Mouse (Mus musculus) mouse embryonic stem cell (cell line): ENCODE results near the gene Zfp787.

Source experiments
- in situ Hi-C, 2 experiments: fragments of 300-500 bp; cut with MboI; formaldehyde crosslinking; loops; 1 replicate in 1 of 2; 3 replicates in 1 of 2; pipeline ENCODE4 v1.14.3; 2019 to 2020; ENCODE audit warnings: low sequenced_read_pairs in 2 of 2, low pct_unique_long_range_greater_than_20kb in 1 of 2, mixed read lengths in 1 of 2; ENCODE audit not compliant: unreplicated experiment in 1 of 2

The Zfp787 gene

DNA sequence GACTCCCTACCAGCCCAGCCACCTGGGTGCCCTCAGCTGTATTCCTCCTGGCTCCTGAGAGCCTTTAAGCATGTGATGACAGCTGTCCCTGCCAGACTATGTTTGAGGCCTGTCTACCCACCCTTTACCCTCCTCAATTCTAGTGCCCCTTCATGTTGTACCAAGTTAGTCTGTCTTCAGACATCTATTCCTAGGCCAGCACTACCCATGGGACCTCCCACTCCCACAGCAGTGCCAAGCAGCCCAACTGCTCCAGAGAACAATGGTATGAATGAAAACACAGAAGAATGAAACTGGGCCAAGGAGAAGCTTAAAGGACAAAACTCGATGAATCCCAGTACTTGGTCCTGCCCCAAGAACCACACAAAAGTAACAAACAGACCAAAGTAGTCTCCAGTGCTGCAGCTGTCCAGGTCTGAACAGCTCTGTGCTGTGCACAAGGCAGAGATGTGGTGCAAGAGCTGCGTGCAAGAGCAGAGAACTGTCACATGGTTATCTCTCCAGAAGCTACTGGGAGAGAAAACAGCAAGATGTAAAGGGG, 11.7 kb downstream of the Zfp787 start:
- in situ Hi-C loops, result loop anchor here in 1 of 2 experiments (25.0 kb wide), 1 partner anchor 1032 kb away; the partner anchor contains the start of gene Rfpl4

DNA sequence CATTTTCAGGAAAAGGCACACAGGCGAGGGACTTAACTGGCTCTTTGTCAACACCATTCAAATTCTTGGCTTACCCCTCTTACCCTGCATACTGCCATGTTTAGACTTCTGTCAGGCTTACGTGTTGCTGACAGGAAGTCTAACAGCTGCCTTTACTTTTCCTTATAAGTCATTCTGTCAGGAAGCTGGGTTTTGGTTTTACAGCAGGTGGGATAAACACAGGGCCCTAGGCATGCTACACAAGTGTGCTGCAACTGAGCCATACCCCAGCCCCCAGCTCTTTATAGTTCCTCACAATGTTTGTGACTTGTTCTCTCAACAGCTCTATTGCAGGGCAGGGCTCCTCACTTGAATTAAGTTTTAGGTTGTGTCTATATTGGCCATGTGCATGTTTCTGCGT, 16.5 kb downstream of the Zfp787 start:
- in situ Hi-C loops, result loop anchor here in 1 of 2 experiments (25.0 kb wide), 1 partner anchor 1027 kb away; the partner anchor contains the start of gene Rfpl4

GRCm38 (mm10) chr7:6136497-6136896, 19.3 kb downstream of the Zfp787 start:
- in situ Hi-C loops, result loop anchor here in 1 of 2 experiments (25.0 kb wide), 1 partner anchor 1024 kb away; the partner anchor contains the start of gene Rfpl4

GRCm38 (mm10) chr7:6132646-6133045, 23.2 kb downstream of the Zfp787 start:
- in situ Hi-C loops, result loop anchor here in 1 of 2 experiments (25.0 kb wide), 1 partner anchor 1020 kb away; the partner anchor contains the start of gene Rfpl4

DNA sequence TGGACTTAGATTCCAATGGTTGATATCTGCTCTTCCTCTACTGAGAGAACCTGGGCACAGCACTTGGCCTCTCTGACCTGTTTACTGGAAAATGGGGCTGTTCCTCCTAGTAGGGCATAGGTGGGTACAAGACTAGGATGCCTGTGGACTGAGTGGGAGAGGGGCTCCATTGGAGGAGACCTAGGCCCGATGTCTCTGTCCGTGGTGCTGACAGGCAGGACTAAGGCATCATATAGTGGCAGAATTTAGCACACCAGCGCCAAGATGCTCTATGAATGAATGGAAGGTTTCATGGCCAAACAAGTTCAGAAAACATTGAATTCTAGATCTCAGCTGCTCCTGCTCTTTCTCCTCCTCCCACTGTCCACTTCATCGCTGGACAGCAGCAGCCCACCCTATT, 25.5 kb downstream of the Zfp787 start:
- in situ Hi-C loops, result loop anchor here in 1 of 2 experiments (25.0 kb wide), 1 partner anchor 1018 kb away; the partner anchor contains the start of gene Rfpl4

GRCm38 (mm10) chr7:6126690-6127448, 28.9 kb downstream of the Zfp787 start:
- in situ Hi-C loops, result loop anchor here (5.0 to 25.0 kb wide), 3 partner anchors 60 to 1015 kb away; partner anchors contain the start of gene Rfpl4 (in 1 of the 2)

DNA sequence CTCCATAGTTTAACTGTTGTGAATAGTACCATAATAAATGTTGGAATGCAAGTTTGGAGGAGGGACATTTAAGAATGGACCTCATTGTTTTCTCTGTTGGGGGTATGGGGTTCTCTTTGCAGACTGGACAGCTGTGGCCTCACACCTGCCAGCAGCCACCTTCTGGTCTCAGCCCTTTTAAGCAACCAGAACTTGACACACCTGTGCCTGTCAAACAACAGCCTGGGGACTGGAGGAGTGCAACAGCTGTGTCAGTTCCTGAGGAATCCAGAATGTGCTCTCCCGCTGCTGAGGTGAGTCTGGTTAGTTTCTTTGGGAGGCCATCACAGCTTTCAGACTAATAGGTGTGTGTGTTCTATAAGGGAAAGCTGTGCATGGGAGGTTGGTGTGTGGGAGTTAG, 34.7 kb downstream of the Zfp787 start:
- in situ Hi-C loops, result loop anchor here in 1 of 2 experiments (25.0 kb wide), 1 partner anchor 834 kb away; no protein-coding TSS in a partner anchor

- in situ Hi-C loops, result loop anchor here in 1 of 2 experiments (25.0 kb wide), 1 partner anchor 833 kb away; no protein-coding TSS in a partner anchor
Observed at GRCm38 (mm10) chr7:6120104-6120503, 35.7 kb downstream of the Zfp787 start.

DNA sequence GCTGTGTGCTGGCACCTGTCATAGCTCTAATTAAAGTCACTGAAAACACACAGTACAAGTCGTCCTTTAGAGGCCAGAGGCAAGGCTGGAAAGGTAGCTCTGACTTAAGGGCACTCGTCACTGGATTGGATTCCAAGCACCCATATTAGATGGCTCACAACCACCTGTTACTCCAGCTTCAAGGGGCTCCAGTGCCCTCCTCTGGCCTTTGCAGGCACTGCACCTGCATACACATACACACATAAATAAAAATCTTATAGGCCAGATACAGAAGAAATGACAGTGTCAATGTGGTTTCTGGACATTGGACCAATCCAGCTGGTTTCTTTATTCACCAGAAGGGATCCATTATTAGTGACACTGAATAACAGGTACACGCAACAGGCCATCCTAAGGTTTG, 36.3 kb downstream of the Zfp787 start:
- in situ Hi-C loops, result loop anchor here in 1 of 2 experiments (25.0 kb wide), 1 partner anchor 832 kb away; no protein-coding TSS in a partner anchor
